Mouse (Mus musculus) midbrain, embryonic 16.5 days (tissue): ENCODE measurements around the gene Gm3448. TPM values are rescaled to one million over a fixed set of nuclear protein-coding genes. Genes with fewer than 3 reads are reported as not detected.
"Not testable (repeated sequence)": the region's sequence is repeated elsewhere in the genome, so short reads cannot be mapped to it uniquely, and the experiment has no call there.

Experiments
- ATAC-seq: fragments of 200-750 bp; cut with Nextera tagmentation; 2 replicates; pipeline ENCODE4 v1.8.0; 2017; ENCODE audit warnings: moderate TSS enrichment
- H3K27ac ChIP-seq: fragments of 300-500 bp; sonication (generic); 2 replicates; pipeline ENCODE4 v1.5.1; 2014; ENCODE audit warnings: mild to moderate bottlenecking, low read length, mixed read lengths
- H3K27me3 ChIP-seq: fragments of 300-500 bp; sonication (generic); 2 replicates; pipeline ENCODE4 v1.6.1; 2014; ENCODE audit warnings: low read depth, low read length, mixed read lengths; ENCODE audit not compliant: control insufficient read depth, insufficient read depth
- H3K36me3 ChIP-seq: fragments of 300-500 bp; sonication (generic); 2 replicates; pipeline ENCODE4 v1.6.1; 2014; ENCODE audit warnings: mild to moderate bottlenecking, low read length, moderate library complexity, mixed read lengths; ENCODE audit not compliant: control insufficient read depth, insufficient read depth
- H3K4me1 ChIP-seq: fragments of 300-500 bp; sonication (generic); 2 replicates; pipeline ENCODE4 v1.6.1; 2014; ENCODE audit warnings: mild to moderate bottlenecking, low read length, mixed read lengths; ENCODE audit not compliant: control insufficient read depth, insufficient read depth
- H3K4me2 ChIP-seq: fragments of 300-500 bp; sonication (generic); 2 replicates; pipeline ENCODE4 v1.6.1; 2014; ENCODE audit warnings: mild to moderate bottlenecking, low read length, mixed read lengths
- H3K4me3 ChIP-seq: fragments of 300-500 bp; sonication (generic); 2 replicates; pipeline ENCODE4 v1.5.1; 2014; ENCODE audit warnings: low read depth, mild to moderate bottlenecking, low read length, moderate library complexity, mixed read lengths
- H3K9ac ChIP-seq: fragments of 300-500 bp; sonication (generic); 2 replicates; pipeline ENCODE4 v1.6.1; 2014; ENCODE audit warnings: low read depth, low read length, mixed read lengths
- H3K9me3 ChIP-seq: fragments of 300-500 bp; sonication (generic); replicated peaks from 2 replicates; pipeline ENCODE4 v1.6.1; 2014; ENCODE audit warnings: mild to moderate bottlenecking, low read length, mixed read lengths; ENCODE audit not compliant: control insufficient read depth, poor library complexity, severe bottlenecking
- WGBS: fragments of 180-500 bp; shearing (Covaris S2); extraction: QIAGEN DNeasy Blood & Tissue Kit; methylation state at CpG from one replicate; pipeline ENCODE4 v1.1.7; 2014; 5-methylcytosine and 5-hydroxymethylcytosine counted together
- polyA plus RNA-seq: library from polyadenylated mRNA; unstranded; fragments of >200 nt; fragmentation: Nextera tagmentation; extraction: Ambion mirVana; gene quantifications from 2 replicates; pipeline ENCODE4 v1.2.1, GENCODE M21; 2015

Gene Gm3448
- polyA plus RNA-seq, 1 experiment from 2014 or later = 4.7 TPM

- H3K4me2 ChIP-seq, H3K9me3 ChIP-seq, H3K27ac ChIP-seq, H3K36me3 ChIP-seq, H3K4me3 ChIP-seq, H3K9ac ChIP-seq, H3K4me1 ChIP-seq, H3K27me3 ChIP-seq: not testable (repeated sequence)
- peak; percentile 98 for ATAC-seq
- no CpG with 5 or more reads among the region's 60 CpGs for WGBS
Observed at GRCm38 (mm10) chr17:15009706-15010413, 31.5 kb downstream of the Gm3448 start, which contains the start of gene Gm3435. Gene Gm3435, plus strand, starts transcription at chr17:15010176.

GRCm38 (mm10) chr17:15009088-15009487, 32.2 kb downstream of the Gm3448 start:
- no CpG with 5 or more reads among the region's 3 CpGs for WGBS
- ATAC-seq, H3K4me1 ChIP-seq, H3K9me3 ChIP-seq, H3K27me3 ChIP-seq, H3K4me3 ChIP-seq, H3K36me3 ChIP-seq, H3K4me2 ChIP-seq, H3K9ac ChIP-seq, H3K27ac ChIP-seq: not testable (repeated sequence)

- WGBS = no CpG with 5 or more reads among the region's 4 CpGs
- not testable (repeated sequence) for H3K9ac ChIP-seq, H3K4me2 ChIP-seq, ATAC-seq, H3K4me3 ChIP-seq, H3K4me1 ChIP-seq, H3K27ac ChIP-seq, H3K36me3 ChIP-seq, H3K9me3 ChIP-seq, H3K27me3 ChIP-seq
Observed at GRCm38 (mm10) chr17:15000047-15000446, 41.3 kb downstream of the Gm3448 start.

DNA sequence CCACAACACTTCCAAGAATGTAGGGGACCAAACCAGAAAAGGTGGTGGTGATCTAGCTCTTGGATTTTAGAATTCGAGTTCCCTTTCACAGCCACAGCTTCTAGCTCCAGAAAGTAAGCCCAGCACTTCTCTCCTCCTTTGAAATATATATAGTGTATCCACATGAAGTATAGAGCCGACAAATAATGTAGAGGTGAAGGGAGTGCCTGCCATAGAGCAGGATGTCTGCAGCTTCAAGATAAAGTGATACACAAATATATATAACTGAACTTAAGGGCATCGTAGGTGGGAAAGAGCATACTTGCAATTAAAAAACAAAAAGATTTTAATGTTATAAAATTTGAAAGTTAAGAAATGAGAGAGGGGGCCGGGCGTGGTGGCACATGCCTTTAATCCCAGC, 47.2 kb downstream of the Gm3448 start:
- H3K27ac ChIP-seq, H3K27me3 ChIP-seq, ATAC-seq, H3K4me1 ChIP-seq, H3K4me3 ChIP-seq, H3K36me3 ChIP-seq, H3K4me2 ChIP-seq, H3K9ac ChIP-seq, H3K9me3 ChIP-seq: not testable (repeated sequence)
- WGBS = no CpG with 5 or more reads among the region's 5 CpGs

DNA sequence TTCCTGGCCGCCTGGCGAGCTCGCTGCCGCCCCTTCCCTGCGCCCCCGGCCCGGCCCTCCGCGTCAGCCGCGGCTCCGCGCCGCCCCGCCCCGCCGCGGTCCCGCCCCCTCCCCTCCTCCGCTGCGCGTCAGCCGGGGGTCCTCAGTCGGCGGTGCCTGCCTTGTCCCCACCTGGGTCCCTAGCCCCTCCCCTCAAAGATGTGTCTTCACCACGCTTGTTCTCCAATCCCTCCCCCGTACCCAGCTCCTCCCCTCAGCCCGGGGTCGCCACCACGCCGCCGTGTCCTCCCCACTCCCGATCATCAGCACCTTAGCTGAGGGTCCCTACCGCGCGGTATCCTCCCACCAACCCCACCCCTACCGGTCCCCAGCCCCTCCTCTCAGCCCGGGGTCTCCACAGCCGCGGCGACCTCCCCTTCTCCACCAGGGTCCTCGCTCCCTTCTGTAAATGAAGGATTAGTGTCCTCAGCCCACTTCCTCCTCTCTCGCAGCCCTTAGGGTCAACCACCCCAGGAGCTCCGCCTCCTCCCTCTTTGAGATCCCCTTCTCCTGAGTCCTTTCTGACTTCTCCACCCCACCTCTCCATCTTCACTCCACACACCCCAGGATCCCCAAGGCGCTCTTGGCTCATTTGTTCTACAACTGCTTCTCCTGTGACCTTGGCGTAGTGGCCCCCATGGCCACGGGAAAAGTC, 48.1 kb downstream of the Gm3448 start:
- not testable (repeated sequence) for H3K27ac ChIP-seq, H3K36me3 ChIP-seq, H3K4me1 ChIP-seq, H3K9me3 ChIP-seq, H3K4me3 ChIP-seq, H3K9ac ChIP-seq, H3K4me2 ChIP-seq, H3K27me3 ChIP-seq
- ATAC-seq = peak; percentile 93
- no CpG with 5 or more reads among the region's 47 CpGs for WGBS

DNA sequence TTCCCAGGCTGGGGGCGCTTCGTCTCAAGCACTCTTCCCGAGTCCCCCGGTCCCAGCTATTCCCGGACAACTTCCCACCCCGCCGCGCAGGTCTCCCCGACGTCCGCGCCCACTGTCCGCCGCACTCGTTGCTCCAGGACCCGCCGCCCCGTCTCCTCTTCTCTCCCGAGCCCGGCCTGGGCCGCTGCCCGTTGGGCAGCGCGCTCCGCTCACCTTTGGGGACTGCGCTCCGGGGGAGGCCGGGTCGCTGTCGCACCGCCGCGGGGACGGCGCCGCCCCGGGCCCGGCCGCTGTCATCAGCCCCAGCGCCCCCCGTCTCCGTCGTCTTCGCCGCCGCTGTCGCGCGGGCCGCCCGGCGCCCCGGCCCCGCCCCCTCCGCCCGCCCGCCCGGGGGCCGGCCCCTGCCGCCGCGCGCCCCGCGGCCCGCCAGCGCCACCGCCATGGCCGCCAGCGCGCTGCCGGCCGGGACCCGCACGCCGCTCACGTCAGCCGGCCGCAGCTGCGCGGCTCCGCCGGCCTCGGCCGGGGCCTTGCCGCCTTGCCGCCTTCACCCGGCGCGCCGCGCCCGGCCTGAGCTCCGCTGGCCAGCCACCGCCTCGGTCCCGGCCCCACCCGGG, 48.7 kb downstream of the Gm3448 start:
- H3K4me1 ChIP-seq, H3K9ac ChIP-seq, H3K4me3 ChIP-seq, H3K27me3 ChIP-seq, H3K4me2 ChIP-seq, H3K27ac ChIP-seq, H3K9me3 ChIP-seq, H3K36me3 ChIP-seq: not testable (repeated sequence)
- no CpG with 5 or more reads among the region's 98 CpGs for WGBS
- peak; percentile 84 for ATAC-seq

DNA sequence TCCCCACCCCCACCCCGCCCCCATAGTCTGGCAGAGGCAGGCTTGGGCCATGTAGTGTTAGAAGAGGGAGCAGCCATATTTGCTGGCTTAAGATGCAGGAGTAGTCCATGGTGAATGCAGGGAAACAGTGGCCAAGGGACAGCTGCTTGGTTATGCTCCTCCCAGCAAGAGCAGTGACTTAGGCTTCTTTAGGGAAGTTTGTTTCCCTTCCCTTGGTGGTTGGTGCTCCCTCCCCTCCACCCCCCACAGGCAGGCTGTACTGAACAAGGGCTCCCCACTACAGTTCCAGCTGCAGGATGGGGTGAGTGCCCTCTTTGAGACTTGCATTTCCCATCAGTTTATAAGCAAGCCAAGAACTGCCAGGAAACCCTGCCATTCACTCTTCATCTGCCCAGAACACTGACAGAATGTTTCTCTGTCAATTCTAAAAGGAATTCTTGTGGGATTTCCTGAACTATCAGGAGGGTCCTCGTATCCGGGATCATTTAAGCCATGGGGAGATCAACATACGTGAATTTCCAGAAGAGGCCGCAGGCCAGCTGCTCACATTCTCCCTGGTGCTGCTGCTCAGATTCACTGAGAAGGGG, 51.1 kb downstream of the Gm3448 start:
- H3K4me3 ChIP-seq, H3K9ac ChIP-seq, H3K27me3 ChIP-seq, H3K27ac ChIP-seq, H3K4me2 ChIP-seq, H3K9me3 ChIP-seq, ATAC-seq, H3K4me1 ChIP-seq, H3K36me3 ChIP-seq: not testable (repeated sequence)
- WGBS = no CpG with 5 or more reads among the region's 5 CpGs

DNA sequence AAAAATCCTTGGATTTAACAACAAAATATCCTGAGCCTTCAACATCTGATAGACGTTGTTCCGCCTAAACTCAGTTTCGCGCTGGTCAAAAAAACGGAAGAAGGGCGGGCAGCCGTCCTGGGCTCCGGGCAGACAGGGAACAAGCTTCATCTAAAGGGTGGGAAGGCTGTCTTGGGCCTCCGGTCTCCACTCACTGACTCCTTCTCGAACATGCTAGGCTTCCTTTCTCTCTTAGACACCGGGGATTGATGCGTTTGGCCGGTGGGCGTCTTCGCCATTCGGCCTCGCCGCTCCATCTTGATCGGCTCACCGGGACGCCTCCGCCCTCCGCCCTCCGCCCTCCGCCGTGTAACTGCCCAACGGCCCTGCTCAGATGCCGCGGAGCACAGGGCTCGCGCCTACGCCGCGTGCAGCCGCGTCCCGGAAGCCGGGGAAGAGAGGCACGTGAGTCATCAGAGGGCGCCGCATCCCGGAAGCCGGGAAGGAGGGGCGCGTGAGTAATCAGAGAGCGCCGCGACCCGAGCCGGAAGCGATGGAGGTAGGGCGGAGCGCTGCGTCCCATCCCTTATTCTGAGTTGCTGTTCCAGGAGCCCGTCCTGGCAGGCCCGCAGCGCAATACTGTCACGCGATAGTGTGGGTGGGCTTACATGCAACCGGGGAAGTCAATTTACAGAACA, 62.8 kb downstream of the Gm3448 start, which contains the start of the genes 9030025P20Rik and Gm3417:
Gene 9030025P20Rik, plus strand, starts transcription at position 107 of the 677 bp plus-strand sequence.
Gene Gm3417, minus strand, starts transcription at position 429 of the 677 bp plus-strand sequence.
- not testable (repeated sequence) for H3K4me2 ChIP-seq, H3K9me3 ChIP-seq, H3K27me3 ChIP-seq, H3K36me3 ChIP-seq, H3K9ac ChIP-seq, H3K27ac ChIP-seq, H3K4me3 ChIP-seq, H3K4me1 ChIP-seq
- peak; percentile 99 for ATAC-seq
- WGBS = no CpG with 5 or more reads among the region's 60 CpGs
